Mouse (Mus musculus): ENCODE measurements around the gene Cwh43.
A peak's percentile ranks its signal among the peaks of the same experiment; 100 is the strongest.

Gene Cwh43

DNA sequence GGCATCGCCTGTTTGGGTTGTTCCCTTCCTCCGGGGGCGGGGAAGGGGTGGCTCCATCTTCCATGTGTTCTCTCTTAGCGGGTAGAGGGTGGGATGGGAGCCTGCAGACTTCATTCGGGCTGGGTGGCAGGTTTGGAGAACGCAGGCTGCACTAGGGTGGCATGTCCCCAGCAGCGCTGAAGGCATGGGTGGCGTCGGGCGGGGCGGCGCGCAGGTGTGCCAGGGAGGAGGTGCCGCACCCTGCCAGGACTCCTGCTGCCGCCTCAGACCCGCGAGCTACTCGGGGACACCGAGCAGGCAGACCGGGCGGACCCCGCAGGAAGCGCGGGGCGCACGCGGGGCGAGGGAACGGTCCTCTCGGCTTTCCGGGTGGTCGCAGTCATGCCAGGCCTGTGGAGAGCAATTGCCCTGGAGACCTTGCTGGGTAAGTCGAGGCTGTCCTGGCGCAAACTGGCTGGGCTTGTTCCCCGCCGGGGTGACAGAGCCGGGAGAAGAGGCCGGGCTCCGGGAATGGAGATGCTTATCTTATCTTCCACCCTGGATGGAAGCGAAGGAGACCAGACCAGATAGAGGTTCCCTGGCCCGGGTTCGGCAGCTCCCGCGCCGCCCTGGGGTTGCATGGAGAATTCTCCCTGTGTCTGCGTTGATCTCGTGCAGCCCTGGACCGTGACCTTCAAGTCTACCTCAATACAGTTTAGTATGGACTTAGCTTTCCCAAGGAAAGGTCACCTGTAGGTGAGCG is at the start of gene Cwh43:
Gene Cwh43, plus strand, starts transcription at position 95 of the 742 bp plus-strand sequence.
- DNase-seq (ENCODE audit: low spot score): no peak

DNA sequence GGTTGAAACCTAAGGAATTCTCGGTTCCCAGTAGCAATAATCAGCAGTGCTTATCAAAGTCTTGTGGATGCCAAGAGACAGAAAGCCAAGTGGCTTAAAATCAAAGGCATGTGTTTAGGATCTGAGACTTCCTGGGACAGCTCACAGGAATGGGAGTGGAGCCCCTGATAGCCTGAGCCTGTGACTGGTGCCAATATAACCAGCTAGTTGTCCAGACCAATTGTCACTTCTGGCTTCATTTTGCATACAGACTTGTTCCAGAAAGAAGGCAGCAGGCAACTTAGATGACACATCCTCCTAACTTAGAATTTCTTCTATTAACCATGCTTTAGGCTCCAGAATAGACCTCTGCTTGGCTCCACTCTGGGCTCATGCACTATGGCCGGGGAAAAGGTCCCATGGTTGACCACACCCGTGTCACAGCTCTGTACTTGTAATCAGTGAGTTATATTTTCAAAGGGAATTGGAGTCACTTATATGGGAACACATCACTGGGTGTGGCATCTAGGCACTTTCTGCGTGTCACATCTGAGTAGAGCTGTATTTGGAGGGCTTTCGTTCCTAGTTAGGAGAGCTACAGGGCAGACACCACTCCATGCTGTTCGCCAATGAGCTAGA is 46.6 kb upstream of the Cwh43 start:
- DNase-seq (ENCODE audit: low spot score): no peak

DNA sequence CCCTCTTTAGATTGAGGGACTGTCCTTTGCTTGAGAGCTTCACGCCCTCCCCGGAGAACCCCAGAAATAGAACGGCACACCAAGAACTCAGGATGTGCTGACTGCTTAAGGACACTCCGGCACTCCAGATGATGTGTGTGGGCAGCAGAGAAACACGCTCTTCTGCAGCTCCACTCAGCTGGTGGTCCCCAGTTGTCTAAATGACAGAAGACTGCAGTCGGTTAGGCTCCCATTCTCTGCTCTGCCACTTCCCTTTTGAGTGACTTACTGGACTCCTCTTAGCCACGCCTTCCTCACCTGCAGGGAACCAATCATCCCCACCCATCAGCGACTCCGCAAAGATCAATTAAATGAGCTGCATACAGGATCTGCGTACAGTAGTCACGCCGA is 46.1 kb upstream of the Cwh43 start:
- no peak for DNase-seq (ENCODE audit: low spot score)

DNA sequence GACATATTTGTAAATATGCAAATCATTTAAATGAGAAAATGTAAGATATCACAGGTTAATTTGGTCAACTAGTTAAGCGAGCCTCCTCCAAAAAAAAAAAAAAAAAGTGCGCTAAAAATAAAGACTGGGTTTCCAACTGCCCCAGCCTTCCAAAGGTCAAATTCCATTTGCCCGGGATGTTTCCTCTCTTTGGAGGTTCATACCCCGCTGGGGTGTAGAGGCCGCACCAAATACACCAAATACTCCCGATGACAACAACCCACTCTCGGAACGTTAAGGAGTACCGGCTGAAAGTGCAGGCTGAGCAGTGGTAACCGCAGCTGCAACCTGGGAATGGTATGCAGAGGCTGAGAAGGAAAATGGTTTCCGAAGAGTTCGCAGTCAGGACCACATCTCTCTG is 45.6 kb upstream of the Cwh43 start:
- no peak for DNase-seq (ENCODE audit: low spot score)

DNA sequence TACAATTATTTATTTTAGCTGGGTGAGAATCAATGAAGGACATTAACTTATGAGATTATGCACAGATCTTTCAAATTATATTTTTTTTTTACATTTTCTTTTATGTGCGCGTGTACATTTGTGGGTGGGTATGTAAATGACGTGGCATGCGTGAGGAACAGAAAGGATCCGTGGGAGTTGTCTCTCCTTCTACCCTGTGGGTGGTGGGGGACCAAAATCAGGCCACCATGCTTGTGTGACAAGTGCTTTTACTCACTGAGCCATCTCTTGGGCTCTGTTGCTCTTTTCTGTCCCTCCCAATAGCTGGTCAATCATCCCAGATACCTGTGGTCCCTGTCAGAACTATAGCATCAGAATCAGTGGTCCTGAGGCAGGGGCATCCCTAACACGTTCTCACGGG is 43.5 kb upstream of the Cwh43 start:
- no peak for DNase-seq (ENCODE audit: low spot score)

DNA sequence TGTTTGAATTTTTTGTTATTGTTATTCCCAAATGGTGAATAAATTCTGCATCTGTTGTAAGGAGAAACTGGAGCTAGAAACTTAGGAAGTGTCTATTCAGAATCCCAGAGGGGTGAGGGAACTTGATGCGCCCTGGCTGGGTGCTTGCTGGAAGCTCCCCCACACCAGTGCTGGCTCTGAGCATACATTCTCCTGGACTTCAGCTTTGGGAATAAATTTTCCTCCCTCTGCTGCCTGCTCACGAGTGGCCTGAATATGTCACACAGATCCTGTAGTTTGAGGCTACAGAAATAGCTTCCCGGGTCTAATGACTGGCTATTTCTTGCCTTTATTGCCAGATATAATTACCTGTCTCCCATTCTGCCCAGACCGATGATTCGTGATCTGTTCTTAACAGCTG is 43.1 kb upstream of the Cwh43 start:
- DNase-seq (ENCODE audit: low spot score): no peak

DNA sequence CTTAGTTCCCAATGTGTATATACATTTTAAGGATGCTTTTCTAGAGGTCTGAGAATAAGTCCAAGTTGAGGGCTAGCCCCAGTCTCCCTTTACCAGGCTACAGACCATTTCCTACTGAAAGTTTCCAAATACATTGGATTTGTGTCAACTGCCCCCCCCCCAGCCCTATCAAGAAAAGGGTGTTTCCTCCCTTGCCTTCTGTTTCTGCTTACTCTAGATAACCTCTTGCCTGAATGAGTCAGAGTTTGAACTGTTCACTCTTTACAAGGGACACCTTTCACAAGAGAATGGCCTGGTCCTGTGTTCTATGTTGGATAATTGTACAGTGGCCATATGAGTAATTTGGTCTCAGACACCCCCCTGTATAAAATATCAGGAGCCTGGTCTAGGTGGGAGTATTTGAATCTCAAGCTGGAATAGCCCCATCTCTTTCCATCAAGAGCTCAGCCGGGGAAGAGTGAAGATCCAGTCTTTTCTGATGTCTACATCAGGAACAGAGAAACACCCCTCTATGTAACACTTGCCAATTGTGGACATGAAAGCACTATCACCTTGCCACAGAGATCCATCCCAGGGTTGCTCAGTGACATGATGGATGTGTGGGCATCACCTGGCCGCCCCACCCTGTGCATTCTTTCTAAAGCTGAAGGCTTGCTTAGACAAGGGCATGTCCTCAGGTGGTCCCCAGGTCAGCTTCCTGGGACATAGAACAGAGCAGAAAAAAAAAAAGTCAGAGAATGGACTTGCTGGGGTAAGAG is 41.6 kb upstream of the Cwh43 start:
- no peak for DNase-seq (ENCODE audit: low spot score)

DNA sequence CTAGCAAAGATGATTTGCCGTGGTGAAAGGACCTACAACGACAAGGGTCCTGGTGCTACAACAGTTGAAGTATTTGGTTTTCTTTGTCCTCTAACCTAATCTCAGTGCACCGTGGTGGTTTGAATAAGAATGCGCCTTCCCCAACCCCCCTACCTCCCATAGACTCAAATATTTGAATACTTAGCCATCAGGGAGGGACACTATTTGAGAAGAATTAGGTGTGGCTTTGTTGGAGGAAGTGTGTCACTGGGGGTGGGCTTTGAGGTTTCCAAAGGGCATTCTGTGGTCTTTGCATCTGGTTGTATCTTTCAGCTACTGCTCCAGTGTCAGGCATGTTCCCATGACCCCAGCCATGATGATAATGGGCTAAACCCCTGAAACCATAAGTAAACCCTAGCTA is 38.0 kb upstream of the Cwh43 start:
- DNase-seq (ENCODE audit: low spot score): no peak

DNA sequence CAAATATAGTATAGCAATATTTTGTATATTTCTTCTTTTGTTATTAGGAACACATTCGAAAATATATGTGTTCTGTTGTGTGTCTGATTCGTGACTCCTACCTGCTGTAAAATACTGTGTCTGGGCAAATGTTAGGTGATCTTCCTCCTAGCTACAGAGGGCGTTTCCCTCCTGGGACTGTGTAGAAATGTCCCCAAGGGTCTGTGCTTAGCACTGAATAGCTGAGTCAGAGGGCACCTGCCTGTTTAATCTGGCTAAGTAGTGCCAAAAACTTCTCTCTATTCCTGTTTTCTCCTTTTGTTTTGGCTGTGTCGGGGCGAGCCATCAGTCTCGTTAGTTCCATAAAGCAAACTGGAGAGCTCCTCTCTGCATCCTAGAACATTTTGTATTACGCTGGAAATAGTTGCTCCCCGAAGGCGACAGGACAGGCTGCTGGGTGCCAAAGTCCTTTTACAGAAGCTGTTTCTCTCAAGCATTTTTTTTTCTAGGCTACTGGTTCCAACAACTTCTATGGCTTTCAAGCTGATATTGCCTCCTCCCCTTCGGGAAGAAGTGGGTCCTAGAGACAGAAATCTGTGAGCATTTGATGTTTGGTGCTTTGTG is 36.9 kb upstream of the Cwh43 start:
- no peak for DNase-seq (ENCODE audit: low spot score)

DNA sequence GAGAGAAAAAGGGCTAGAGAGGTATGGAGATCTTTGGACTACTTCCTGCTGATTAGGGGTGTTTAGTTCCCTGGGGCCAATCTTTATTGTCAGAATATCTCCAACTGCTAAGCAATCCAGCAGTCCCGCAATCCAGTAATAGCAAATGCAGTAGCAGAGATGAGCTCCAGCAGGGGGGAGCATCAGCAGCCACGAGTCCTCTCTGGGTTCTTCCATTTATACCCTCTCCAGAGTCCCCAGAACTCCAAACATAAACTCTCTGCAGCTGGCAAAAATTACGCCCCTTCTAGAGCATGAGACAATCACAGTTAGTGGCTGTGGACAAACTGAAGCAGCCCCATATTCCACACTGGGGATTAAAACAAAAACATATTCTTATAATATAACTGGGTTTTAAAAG is 36.1 kb upstream of the Cwh43 start:
- DNase-seq (ENCODE audit: low spot score): no peak

DNA sequence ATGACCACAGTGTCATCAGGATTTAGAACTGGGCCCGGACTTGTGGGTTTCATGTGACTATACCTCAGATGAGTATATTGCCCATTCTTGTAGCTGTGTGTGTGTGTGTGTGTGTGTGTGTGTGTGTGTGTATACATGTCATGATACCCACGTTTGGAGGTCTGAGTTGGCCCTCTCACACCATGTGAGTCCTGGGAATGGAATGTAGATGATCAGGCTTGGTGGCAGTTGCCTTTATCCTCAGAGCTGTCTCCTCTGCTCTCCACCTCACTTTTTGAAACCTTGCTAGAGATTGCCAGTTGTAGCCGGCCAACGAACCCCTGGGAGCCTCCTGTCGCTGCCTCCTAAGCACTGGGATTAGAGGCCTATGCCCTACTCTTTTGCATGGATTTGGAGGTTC is 33.3 kb upstream of the Cwh43 start:
- no peak for DNase-seq (ENCODE audit: low spot score)

DNA sequence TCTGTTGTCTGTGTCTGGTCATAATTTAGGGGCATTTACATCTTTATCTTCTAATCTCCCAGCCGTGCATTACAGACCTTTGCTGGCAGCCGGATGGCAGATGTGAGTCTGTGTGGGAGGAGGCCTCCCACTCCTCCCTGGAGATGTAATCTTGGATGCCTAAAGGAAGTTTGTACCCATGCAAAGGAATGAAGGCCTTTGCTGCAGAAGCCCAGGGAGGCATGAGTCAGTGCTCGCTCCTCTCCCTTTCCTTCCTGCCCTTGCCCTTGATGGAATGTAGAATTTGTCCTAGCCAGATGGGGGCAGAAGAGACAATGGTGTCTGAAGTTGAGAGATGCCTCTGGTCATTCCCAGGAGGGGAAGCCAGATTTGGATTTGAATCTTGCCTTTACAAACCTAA is 32.7 kb upstream of the Cwh43 start:
- peak; percentile 51 for DNase-seq (ENCODE audit: low spot score)

DNA sequence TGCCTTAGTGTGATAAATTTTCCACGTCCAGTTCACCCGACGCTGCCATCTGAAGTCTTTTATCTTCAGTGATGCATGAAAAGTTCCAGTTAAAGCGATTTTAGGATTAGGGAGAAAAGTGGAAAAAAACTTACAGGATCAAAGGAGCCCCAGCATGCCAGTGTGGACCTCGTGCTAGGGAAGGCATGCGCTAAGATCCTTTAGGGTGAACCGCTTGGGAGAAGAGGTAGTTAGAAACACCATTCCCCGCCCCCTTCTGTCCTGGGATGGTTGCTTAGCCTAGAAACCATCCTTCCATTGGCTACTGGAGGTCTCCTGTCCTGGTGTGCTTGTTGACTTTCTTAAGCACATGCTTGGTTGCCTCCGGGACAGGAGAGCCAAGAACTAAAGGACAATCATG is 29.8 kb upstream of the Cwh43 start:
- DNase-seq (ENCODE audit: low spot score): no peak

DNA sequence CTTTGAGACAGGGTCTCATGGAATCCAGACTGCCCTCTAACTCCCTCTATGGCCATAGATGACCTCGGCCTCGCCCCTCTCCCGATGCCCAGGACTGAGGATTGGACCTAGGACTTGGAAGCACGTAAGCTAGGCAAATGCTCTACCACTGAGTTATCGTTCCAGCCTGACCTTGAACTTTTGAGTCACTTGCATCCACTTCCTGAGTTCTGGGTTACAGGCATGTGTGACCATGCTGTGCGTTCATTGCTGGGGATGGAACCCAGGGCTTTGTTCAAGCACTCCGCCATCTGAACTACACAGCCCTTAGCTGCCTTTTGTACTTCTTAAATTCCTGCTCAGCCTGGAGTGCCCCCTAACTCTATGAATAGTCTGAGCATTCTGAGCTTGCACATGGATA is 29.4 kb upstream of the Cwh43 start:
- no peak for DNase-seq (ENCODE audit: low spot score)

DNA sequence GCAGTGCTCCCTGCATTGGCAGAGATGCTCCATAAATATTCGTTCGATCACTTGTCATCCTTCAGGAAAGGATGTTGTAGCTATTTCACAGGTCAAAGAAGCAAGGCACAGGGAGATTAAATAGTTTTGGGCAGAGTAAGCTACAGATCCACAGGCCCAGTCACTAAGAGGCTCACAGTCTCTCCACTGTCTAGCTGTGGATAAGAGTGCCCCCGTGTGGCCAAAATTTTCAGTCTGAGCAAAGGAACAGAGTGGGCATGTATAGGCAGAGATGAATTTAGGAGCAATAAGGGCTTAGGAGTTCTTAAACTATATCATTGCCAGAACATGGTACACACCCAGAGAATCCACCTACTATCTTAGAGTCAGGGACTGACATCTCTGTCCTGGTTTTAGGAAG is 26.0 kb upstream of the Cwh43 start:
- peak; percentile 72 for DNase-seq (ENCODE audit: low spot score)

DNA sequence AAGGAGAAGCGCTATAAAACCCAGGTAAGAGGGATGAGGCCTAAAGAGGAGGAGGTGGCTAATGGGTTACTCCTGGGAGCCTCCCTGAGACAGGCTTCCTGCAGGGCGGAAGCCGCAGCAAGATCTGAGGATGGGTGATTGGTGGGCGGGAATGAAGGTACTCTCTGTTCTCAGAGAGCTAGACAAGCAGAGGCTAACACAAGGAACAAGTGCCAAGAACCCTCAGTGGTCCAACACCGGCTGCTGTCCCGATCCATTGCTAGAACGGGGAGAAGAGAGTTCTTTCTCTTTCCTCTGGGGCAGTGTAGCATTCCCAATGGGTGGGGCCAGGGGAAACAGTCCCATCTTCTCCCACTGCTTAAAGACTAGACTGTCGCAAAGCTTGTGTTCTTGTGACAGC is 25.0 kb upstream of the Cwh43 start:
- no peak for DNase-seq (ENCODE audit: low spot score)

DNA sequence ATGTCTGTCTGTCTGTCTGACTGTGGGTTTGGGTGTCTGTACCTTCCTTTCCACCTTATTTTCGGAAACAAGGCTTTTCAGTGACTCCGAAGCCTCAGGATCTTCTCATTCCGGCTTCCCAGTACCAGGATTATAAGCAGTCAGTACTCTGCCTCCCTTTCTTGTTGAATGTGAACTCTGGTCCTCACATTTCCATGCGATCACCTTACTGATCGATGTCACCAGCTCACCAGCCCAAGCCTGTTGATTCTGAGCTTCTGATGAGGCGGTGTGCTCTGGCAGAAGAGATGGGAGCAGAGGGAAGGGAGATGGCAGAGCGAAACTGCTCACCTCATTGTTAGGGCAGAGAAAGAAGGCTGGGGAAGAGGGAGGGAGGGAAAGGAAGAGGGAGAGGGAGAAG is 24.4 kb upstream of the Cwh43 start:
- DNase-seq (ENCODE audit: low spot score): no peak

DNA sequence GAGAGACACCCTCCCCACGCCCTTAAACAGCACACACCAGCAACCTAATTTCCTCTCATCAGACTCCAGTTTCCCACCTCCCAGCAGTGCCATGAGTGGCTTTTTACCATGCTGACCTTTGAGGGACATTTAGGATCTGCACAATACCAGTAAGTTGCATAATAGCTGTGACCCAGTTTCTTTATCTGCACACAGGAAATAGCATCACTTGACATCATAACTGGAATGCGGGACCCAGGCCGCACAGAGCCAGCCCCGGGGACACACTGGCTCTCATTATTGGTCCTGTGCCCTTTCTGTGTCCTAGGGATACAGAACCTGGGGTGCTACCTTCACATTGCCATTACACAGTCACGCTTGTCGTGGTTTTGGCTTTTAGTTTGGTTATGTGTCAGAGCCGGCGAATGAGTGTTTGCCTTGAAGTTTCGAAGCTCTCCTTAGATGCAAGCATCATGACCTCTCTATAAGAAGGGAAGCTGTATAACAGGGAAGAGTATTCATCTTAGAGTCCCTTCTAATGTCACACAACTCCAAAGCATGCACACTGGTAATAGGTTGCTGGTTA is 23.8 kb upstream of the Cwh43 start:
- no peak for DNase-seq (ENCODE audit: low spot score)

DNA sequence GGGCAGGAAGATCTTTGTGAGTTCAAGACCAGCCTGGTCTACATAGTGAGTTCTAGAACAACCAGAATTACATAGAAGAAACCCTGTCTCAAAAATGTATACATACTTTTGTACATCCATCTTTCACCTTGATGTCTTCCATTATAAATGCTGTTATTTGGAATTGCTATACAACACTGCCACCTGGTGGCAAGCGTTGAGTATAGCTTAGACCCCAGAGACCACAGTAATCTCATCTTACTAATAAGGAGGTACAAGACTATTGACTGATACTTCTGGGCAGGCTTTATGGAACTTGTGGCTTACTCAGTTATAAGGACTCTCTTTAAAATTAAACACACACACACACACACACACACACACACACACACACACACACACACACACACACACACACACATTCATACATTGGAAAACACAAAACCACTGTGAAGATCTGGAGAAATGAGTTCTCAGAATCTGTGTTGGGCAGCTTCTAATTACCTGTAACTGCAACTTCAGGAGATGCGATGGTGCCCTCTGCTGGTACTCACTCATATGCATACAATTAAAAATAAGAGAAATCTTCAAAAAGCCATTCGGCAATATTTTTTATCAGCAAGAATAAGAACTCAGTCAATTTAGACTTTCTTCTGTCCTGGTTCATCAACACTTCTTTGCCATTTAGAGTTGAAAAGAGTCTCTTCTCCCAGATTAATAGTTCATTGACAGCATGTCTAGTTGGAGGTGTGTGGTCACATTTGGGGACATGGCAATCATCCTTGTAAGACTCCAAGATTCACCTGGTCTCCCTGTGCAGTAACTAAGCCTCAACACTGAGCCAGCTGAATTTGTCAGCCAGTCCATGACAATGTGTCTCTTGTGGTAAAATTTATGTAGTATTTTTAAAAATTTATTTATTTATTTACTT is 22.9 kb upstream of the Cwh43 start:
- peak; percentile 80 for DNase-seq (ENCODE audit: low spot score)

DNA sequence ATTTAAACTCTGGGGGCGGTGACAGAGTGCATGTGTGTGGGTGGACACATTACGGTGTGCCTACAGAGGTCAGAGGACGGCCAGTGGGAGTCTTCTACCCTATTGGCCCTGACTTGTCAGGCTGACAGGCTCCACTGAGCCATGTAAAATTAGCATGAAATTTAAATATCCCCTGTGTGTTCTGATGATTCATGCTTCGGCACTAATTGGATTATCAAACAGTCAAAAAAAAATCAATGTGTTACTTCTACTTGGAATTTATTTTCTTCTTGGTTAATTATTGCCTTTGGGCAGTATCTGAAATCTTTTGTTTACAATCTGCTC is 22.3 kb upstream of the Cwh43 start:
- peak; percentile 58 for DNase-seq (ENCODE audit: low spot score)

DNA sequence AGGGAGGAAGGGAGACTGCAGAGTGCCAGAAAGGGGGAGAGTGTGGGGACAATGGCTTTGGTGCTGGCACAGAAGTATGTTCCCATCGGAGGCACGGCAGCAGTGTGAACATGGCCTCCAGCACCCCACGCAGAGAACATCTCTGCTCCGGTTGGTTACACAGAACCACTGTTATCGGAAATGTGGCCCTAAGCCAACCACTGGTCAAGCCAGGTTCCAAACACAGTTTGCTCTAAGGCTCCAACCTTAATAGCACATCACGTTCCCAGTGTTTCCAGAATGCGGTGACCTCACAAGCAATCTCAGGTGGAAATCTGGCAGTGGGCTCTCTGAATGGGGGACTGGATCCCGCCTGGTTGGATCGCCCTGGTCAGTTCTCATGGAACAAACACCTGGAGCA is 12.8 kb upstream of the Cwh43 start:
- DNase-seq (ENCODE audit: low spot score): no peak

Measured in MN1 (cell line).